Mouse (Mus musculus) lung, adult 2 months (tissue): ENCODE measurements around the gene Ifrd2. TPM values are rescaled to one million over a fixed set of nuclear protein-coding genes. Genes with fewer than 3 reads are reported as not detected.

Experiments
- DNase-seq: peaks from one replicate; pipeline ENCODE4 v3.0.0; 2022
- H3K4me1 ChIP-seq: fragments of 200-500 bp; 2 replicates; pipeline ENCODE4 v1.6.1; 2011; ENCODE audit warnings: low read length; ENCODE audit not compliant: control insufficient read depth, insufficient read depth
- H3K4me3 ChIP-seq: fragments of 200-500 bp; replicated peaks from 2 replicates; pipeline ENCODE3; 2011; ENCODE audit warnings: low read depth, mild to moderate bottlenecking, control low read depth, low read length; ENCODE audit errors: extremely low read depth
- CTCF ChIP-seq: fragments of 200-500 bp; IDR thresholded peaks from 2 replicates; pipeline ENCODE4 v1.5.1; 2011; ENCODE audit warnings: mild to moderate bottlenecking, low read length, control low read depth; ENCODE audit not compliant: insufficient read depth
- POLR2A ChIP-seq: fragments of 200-500 bp; IDR thresholded peaks from 2 replicates; pipeline ENCODE4 v1.6.1; 2011; ENCODE audit warnings: low read depth, mild to moderate bottlenecking, control low read depth, low read length, borderline replicate concordance; ENCODE audit errors: extremely low read depth
- WGBS: fragments of 180-500 bp; shearing (Covaris S2); methylation state at CpG from one replicate; pipeline ENCODE4 v1.1.7; 2018; 5-methylcytosine and 5-hydroxymethylcytosine counted together
- polyA plus RNA-seq: library from polyadenylated mRNA; depleted of rRNA; stranded (reverse); fragments of >200 nt; gene quantifications from 2 replicates; pipeline ENCODE4 v1.2.3, GENCODE M21; 2012

The Ifrd2 gene
- polyA plus RNA-seq, 1 experiment: 41.8 TPM

DNA sequence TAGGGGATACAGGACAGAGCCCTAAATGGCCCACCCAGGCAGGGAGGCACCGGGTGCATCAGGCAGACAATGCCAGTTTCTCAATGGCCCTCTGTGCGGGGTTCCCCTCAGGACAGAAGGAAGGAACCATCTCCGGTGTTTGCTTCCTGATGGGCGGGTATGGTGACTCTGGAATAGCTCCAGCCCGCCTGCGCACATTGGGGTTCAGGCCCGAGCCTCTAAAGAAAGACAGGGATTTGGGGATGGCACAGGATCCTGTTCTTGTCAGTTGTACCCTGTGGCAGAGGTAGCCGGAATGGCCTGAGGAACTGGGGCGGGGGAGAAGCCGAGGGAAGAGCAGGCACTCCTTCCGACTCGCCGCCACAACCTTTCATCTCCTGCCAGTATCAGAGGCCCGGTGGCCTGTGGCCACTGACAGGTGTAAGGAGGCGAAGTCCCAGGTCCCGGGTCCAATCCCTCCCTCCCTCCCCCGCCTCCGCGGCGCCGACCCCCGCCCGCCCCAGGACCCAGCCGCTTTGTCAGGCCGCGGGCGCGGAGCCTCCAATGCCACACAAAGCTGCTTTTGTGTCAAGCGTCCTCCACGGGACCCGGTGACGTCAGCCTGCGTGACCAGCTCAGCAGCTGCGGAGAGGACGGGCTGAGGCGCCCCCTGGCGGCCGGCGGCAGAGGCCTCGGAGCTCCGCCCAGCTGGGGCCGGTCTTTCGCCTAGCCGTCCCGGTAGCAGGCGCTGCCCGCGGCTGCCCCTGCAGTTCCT lies 24.9 kb downstream of the Ifrd2 start:
- WGBS: 3% methylated on average over 44 of the region's 48 CpGs
- Histone ChIP-seq H3K4me1 (peaks cover 18% of the 10 kb centered on the region), H3K4me3 (peak overlapping the region; percentile 27)
- peak; percentile 98 for DNase-seq
- TF ChIP-seq CTCF (peak; percentile 33; the same call in 1 of the 2 replicates), POLR2A (peak; percentile 83; the same call in 1 of the 2 replicates)

DNA sequence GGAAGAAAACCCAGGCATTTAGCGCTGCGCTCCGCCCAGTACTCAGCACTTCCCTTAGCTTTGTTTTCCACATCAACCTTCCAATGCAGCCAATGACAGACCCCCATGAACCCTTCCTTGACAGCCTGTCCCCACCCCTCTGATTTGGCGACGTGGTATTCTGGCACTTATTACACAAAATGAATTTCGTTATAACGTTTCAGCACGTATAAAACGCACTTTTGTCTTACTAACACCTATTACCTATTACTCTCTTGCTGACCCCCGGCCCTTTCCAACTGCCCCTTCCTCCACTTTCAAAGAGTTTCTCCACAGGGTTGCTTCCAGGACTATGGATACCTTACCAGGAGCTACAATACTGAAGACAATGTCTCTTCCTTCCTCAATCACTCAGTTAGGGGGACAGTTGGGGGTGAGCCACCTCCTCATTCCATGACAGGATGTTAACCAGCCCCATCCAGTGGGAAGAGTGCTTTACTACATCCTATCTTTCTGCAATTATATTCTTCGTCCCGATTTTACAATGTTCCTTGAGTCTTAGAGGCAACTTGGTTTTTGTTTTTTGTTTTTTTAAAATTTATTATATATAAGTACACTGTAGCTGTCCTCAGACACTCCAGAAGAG lies 25.6 kb downstream of the Ifrd2 start:
- no peak for DNase-seq
- TF ChIP-seq POLR2A (no peak), CTCF (0 out of 2 replicates have a peak, but pooled peaks have one; percentile 13)
- Histone ChIP-seq H3K4me3 (no peak overlapping the region), H3K4me1 (peaks cover 19% of the 10 kb centered on the region)
- WGBS: 3% methylated on average over 12 of the region's 12 CpGs

DNA sequence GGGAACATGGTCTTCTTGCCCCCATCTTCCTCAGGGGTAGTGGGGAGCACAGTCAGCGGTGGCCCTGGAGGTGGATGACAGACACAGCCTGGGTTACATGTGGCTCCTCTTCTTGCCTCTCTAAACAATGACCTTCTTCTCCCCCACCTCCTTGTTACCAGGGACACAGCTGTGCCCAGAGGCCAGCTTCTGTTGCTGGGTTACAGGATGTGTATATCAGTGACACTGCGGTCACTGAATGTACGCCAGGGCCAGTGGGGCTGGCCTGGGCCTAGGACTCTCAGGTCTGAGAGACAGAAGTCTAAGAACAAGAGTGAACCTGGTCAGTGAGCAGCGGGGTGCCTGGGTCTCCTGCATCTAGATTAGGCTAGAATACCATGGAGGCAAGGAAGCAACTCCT lies 27.6 kb downstream of the Ifrd2 start:
- H3K4me3 ChIP-seq: no peak overlapping the region
- peaks cover 27% of the 10 kb centered on the region for H3K4me1 ChIP-seq
- 69% methylated on average over 4 of the region's 4 CpGs for WGBS
- TF ChIP-seq POLR2A (no peak), CTCF (no peak)
- no peak for DNase-seq

DNA sequence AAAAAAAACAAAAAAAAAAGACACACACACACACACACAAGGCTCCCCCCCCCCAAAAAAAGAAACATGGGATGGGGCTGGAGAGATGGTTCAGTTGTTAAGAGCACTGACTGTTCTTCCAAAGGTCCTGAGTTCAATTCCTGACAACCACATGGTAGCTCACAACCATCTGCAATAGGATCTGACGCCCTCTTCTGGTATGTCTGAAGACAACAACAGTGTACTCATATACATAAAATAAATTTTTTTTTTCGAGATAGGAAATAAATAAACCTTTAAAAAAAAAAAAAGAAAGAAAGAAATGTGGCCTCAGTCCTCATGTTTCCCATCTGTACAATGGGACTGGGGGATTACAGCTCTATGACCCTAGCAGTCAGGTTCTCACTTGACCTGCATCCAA lies 30.0 kb downstream of the Ifrd2 start:
- TF ChIP-seq POLR2A: no peak
- TF ChIP-seq CTCF: no peak
- no peak overlapping the region for H3K4me3 ChIP-seq
- WGBS: 63% methylated on average over 2 of the region's 2 CpGs
- H3K4me1 ChIP-seq: peaks cover 19% of the 10 kb centered on the region
- DNase-seq: no peak

DNA sequence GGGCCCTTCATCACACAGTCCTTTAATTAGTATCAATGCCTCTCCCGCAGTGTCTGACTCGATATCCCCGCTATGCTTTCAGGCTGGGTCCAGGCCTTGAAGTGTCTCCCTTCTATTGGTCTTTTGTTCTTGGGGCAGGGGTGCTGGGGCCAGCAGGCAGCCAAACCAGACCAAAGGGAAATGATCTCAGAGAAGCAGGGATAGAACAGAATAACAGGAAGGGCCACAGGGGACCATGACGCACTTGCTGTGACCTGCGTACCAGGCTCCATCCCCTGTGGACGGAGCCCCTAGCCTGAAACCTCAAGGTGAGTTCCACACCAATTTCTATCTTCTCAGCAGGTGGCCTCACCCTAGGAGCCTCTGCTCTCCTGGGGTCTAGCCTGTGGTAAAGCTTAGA lies 30.7 kb downstream of the Ifrd2 start:
- no peak overlapping the region for H3K4me3 ChIP-seq
- WGBS: 51% methylated on average over 6 of the region's 6 CpGs
- peaks cover 19% of the 10 kb centered on the region for H3K4me1 ChIP-seq
- TF ChIP-seq CTCF (no peak), POLR2A (no peak)
- no peak for DNase-seq

DNA sequence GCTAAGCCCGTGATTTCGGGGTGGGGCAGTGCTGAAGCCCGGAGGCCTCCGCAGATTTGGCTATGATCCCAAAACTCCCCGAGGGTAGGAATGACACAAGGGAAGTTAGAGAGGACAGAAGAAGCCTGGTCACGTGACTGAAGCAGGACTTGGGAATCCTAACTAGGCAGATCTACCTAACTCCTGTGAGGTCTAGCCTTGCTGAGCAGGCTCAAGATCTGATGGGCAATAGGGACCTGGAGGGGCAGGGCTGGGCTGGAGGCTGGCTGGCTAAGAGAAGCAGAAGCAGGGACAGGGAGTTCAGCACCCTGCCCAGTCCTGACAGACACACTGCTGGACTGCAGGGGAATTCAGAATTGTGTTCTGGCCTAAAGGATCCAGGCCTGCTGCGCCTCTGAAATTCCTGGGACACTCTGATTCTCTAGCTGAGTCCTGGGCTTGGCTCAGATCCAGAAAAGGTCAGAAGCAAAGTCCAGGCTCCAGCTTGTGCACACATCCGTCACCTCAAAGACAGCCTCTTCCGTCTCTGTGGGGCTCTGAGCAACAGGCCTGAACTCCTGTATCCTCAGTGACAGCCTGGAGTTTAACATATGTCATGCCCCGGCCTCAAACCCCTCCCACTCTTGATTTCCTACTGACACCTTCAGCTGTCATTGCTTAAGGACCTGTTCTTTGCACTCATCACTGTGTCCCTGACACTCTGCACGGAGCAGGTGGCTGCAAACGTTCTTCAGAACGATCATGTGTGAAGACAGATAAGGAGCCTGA lies 31.5 kb downstream of the Ifrd2 start:
- Histone ChIP-seq H3K4me3 (no peak overlapping the region), H3K4me1 (peaks cover 24% of the 10 kb centered on the region)
- no peak for DNase-seq
- TF ChIP-seq CTCF (no peak), POLR2A (no peak; the same call in 1 of the 2 replicates)
- 27% methylated on average over 13 of the region's 13 CpGs for WGBS

DNA sequence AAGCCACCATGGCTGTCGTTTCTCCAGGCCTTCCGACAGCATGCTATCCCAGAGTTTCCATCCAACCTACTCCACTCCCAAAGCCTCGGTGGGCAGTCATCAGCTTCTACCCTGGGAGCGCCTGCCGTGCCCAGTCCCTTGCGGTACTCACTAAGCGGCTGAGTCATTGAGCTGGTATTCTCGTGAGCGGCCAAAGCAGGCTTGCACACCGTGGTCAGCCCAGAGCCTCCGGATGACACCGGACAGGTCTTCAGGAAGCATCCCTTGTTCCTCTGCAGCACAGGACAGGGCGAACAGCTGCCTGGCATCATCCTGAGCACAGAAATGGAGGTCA lies 32.1 kb downstream of the Ifrd2 start:
- no peak for DNase-seq
- no peak overlapping the region for H3K4me3 ChIP-seq
- 46% methylated on average over 13 of the region's 13 CpGs for WGBS
- peaks cover 30% of the 10 kb centered on the region for H3K4me1 ChIP-seq
- no peak for TF ChIP-seq CTCF
- no peak for TF ChIP-seq POLR2A

DNA sequence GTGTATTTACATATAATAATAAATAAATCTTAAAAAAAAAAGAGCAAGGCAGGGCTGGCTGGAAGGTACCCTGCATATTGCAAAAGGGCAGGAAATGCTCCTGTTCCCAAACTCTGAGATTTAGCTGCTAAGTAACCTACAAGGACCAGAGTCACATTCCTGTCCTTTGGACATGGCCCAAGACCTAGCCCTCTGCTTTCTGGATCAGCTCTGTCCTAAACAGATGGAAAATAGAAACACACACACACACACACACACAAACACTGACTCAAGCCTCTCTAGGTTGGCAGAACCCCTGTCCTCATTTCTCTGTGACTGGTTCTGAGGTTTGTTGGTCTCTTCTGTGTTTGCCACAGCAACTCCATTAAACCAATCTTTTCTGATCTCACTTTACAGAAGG lies 33.5 kb downstream of the Ifrd2 start:
- peaks cover 42% of the 10 kb centered on the region for H3K4me1 ChIP-seq
- DNase-seq: no peak
- TF ChIP-seq POLR2A (no peak), CTCF (no peak)

DNA sequence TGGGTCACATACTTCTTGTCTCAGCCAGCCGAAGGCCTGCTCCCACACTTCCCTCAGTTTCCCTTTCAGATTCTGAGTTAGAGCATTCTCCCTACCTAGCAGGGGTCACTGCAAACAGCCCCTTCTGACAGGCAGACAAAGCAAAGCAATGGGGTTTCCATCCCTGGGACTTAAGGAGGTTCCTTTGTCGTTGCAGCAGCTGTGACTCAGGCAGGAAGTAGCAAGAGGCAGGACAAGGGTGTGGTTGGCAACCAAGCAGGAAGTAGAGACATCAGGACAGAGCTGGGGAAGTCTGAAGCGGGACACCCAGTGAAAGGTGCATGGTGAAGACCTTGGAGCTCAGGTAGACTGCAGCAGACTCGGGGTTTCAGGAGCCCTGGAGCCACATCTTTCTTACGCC lies 37.1 kb downstream of the Ifrd2 start:
- Histone ChIP-seq H3K4me1 (peaks cover 60% of the 10 kb centered on the region), H3K4me3 (no peak overlapping the region)
- DNase-seq: no peak
- TF ChIP-seq CTCF (no peak), POLR2A (no peak)
- WGBS: 26% methylated on average over 5 of the region's 5 CpGs

More for the DNA sequence above, 33.5 kb downstream of the Ifrd2 start:
- no peak overlapping the region for H3K4me3 ChIP-seq
